ENCODE assay signal across 17 mouse cellular contexts in genomic region chr11:109067733-109068132, GRCm38 (mm10).
A peak's percentile ranks its signal among the peaks of the same experiment; 100 is the strongest.
DNase-seq lines count a peak whose midpoint lies in the region; ATAC-seq and TF ChIP-seq lines count a peak whose summit lies in the region.
"Had no signal": no experiment of that assay in that cellular context is flagged by ENCODE, and none has a peak within 500 bp of the region (broad histone marks: within the 10 kb centered on the region; RNA-seq: fewer than 3 reads in every experiment).

No protein-coding gene starts in this region.

- no peak overlapping the region for H3K9ac ChIP-seq in forebrain, postnatal 0 days
- no peak overlapping the region for H3K9ac ChIP-seq in lung, embryonic 16.5 days (ENCODE audit: low read length)
- H3K9ac ChIP-seq in hindbrain, embryonic 16.5 days (ENCODE audit: low read depth, low read length), result no peak overlapping the region
- H3K9ac ChIP-seq in neural tube, embryonic 14.5 days (replicated peaks; ENCODE audit: low read depth, low read length), result no peak overlapping the region
- H3K9ac ChIP-seq: heart, embryonic 12.5 days; liver, embryonic 14.5 days had no signal

- 84% methylated on average over 7 of the region's 7 CpGs for WGBS in forebrain, embryonic 10.5 days
- 62% methylated on average over 7 of the region's 7 CpGs for WGBS in forebrain, postnatal 0 days
- 58% methylated on average over 7 of the region's 7 CpGs for WGBS in lung, embryonic 16.5 days
- WGBS in hindbrain, embryonic 16.5 days, result 57% methylated on average over 7 of the region's 7 CpGs
- 52% methylated on average over 7 of the region's 7 CpGs for WGBS in neural tube, embryonic 14.5 days

- H3K9me3 ChIP-seq in forebrain, embryonic 10.5 days, result no peaks in the 10 kb centered on the region
- H3K9me3 ChIP-seq in forebrain, postnatal 0 days (ENCODE audit: low read length), result no peaks in the 10 kb centered on the region
- H3K9me3 ChIP-seq in lung, embryonic 16.5 days (ENCODE audit: control insufficient read depth, low read length), result no peaks in the 10 kb centered on the region
- H3K9me3 ChIP-seq in hindbrain, embryonic 16.5 days (ENCODE audit: control insufficient read depth, low read length), result no peaks in the 10 kb centered on the region
- no peaks in the 10 kb centered on the region for H3K9me3 ChIP-seq in neural tube, embryonic 14.5 days (ENCODE audit: control insufficient read depth, low read length)
- H3K9me3 ChIP-seq: heart, embryonic 12.5 days had no signal

- H3K27me3 ChIP-seq in forebrain, embryonic 10.5 days (ENCODE audit: poor library complexity, severe bottlenecking), result peaks cover 6% of the 10 kb centered on the region; the same call in 1 of the 2 replicates
- no peaks in the 10 kb centered on the region for H3K27me3 ChIP-seq in forebrain, postnatal 0 days (ENCODE audit: insufficient read depth, low read length)
- no peaks in the 10 kb centered on the region for H3K27me3 ChIP-seq in lung, embryonic 16.5 days (ENCODE audit: control insufficient read depth, insufficient read depth, low read depth, low read length)
- no peaks in the 10 kb centered on the region for H3K27me3 ChIP-seq in hindbrain, embryonic 16.5 days (replicated peaks; ENCODE audit: control insufficient read depth, insufficient read depth, low read length)
- no peaks in the 10 kb centered on the region for H3K27me3 ChIP-seq in neural tube, embryonic 14.5 days (ENCODE audit: control insufficient read depth, insufficient read depth, low read length)

- H3K4me2 ChIP-seq in forebrain, postnatal 0 days (ENCODE audit: low read depth), result no peak overlapping the region
- H3K4me2 ChIP-seq in lung, embryonic 16.5 days (ENCODE audit: low read depth, low read length), result no peak overlapping the region
- H3K4me2 ChIP-seq in hindbrain, embryonic 16.5 days (ENCODE audit: low read length), result no peak overlapping the region
- no peak overlapping the region for H3K4me2 ChIP-seq in neural tube, embryonic 14.5 days (ENCODE audit: low read depth, low read length)

- H3K36me3 ChIP-seq in forebrain, embryonic 10.5 days (replicated peaks), result no peaks in the 10 kb centered on the region
- no peaks in the 10 kb centered on the region for H3K36me3 ChIP-seq in forebrain, postnatal 0 days (ENCODE audit: insufficient read depth)
- H3K36me3 ChIP-seq in lung, embryonic 16.5 days (ENCODE audit: control insufficient read depth, insufficient read depth, low read length), result no peaks in the 10 kb centered on the region
- no peaks in the 10 kb centered on the region for H3K36me3 ChIP-seq in hindbrain, embryonic 16.5 days (ENCODE audit: control insufficient read depth, insufficient read depth, low read length)
- H3K36me3 ChIP-seq in neural tube, embryonic 14.5 days (ENCODE audit: control insufficient read depth, insufficient read depth, low read length), result no peaks in the 10 kb centered on the region
- H3K36me3 ChIP-seq: heart, embryonic 12.5 days had no signal

- H3K4me1 ChIP-seq in forebrain, embryonic 10.5 days, result peaks cover 41% of the 10 kb centered on the region
- peaks cover 5% of the 10 kb centered on the region for H3K4me1 ChIP-seq in forebrain, postnatal 0 days (ENCODE audit: insufficient read depth)
- H3K4me1 ChIP-seq in lung, embryonic 16.5 days (replicated peaks; ENCODE audit: control insufficient read depth, insufficient read depth, low read length), result peaks cover 23% of the 10 kb centered on the region
- H3K4me1 ChIP-seq in hindbrain, embryonic 16.5 days (ENCODE audit: control insufficient read depth, insufficient read depth, low read depth, low read length), result peaks cover 26% of the 10 kb centered on the region
- H3K4me1 ChIP-seq in neural tube, embryonic 14.5 days (ENCODE audit: control insufficient read depth, insufficient read depth, low read length), result peaks cover 8% of the 10 kb centered on the region; the same call in 1 of the 2 replicates

- H3K4me3 ChIP-seq in forebrain, embryonic 10.5 days, result no peak overlapping the region
- H3K4me3 ChIP-seq in forebrain, postnatal 0 days (ENCODE audit: low read depth, low read length), result no peak overlapping the region
- no peak overlapping the region for H3K4me3 ChIP-seq in lung, embryonic 16.5 days (ENCODE audit: low read length)
- H3K4me3 ChIP-seq in hindbrain, embryonic 16.5 days (ENCODE audit: low read length), result no peak overlapping the region
- no peak overlapping the region for H3K4me3 ChIP-seq in neural tube, embryonic 14.5 days (ENCODE audit: low read depth, low read length)
- H3K4me3 ChIP-seq: heart, embryonic 12.5 days had no signal

- no peak for TF ChIP-seq CTCF in forebrain, postnatal 0 days (IDR thresholded peaks at IDR 0.05; ENCODE audit: low read depth)

- DNase-seq in forebrain, embryonic 10.5 days (ENCODE audit: extremely low spot score, low spot score), result no peak
- DNase-seq in forebrain, postnatal 0 days, result no peak
- no peak for DNase-seq in lung, postnatal 25 days (ENCODE audit: low spot score)
- no peak for DNase-seq in T-cell, adult 2 months (ENCODE audit: low spot score)
- DNase-seq: cerebellum, adult 11-12 months; gastrocnemius, postnatal 36 days; heart, postnatal 4 days; kidney, adult 2 months; kidney, postnatal 36 days; right cerebral cortex, postnatal 4 days; thymus, adult 18-20 months had no signal

- no peak for ATAC-seq in forebrain, postnatal 0 days
- ATAC-seq in lung, embryonic 16.5 days (ENCODE audit: low read depth), result no peak
- ATAC-seq in hindbrain, embryonic 16.5 days, result no peak
- no peak for ATAC-seq in neural tube, embryonic 14.5 days (ENCODE audit: low read depth)
- ATAC-seq in frontal cortex, adult (ENCODE audit: low TSS enrichment), result no peak

- H3K27ac ChIP-seq in forebrain, embryonic 10.5 days, result peak overlapping the region; percentile 80; the same call in 1 of the 2 replicates
- H3K27ac ChIP-seq in forebrain, postnatal 0 days (ENCODE audit: low read depth, low read length), result no peak overlapping the region
- 0 out of 2 replicates have a peak overlapping the region, but pooled peaks have one; percentile 48 for H3K27ac ChIP-seq in lung, embryonic 16.5 days (ENCODE audit: low read length)
- peak overlapping the region; percentile 67 for H3K27ac ChIP-seq in hindbrain, embryonic 16.5 days (ENCODE audit: low read depth, low read length)
- peak overlapping the region; percentile 18; the same call in 1 of the 2 replicates for H3K27ac ChIP-seq in neural tube, embryonic 14.5 days (ENCODE audit: low read depth, low read length)
- H3K27ac ChIP-seq: liver, embryonic 14.5 days had no signal
